Mouse (Mus musculus): ENCODE results near the gene Hadh. TPM values are rescaled to one million over a fixed set of nuclear protein-coding genes. Genes with fewer than 3 reads are reported as not detected.

Gene Hadh
- polyA plus RNA-seq, 1 experiment from 2014 or later, result 134 TPM

DNA sequence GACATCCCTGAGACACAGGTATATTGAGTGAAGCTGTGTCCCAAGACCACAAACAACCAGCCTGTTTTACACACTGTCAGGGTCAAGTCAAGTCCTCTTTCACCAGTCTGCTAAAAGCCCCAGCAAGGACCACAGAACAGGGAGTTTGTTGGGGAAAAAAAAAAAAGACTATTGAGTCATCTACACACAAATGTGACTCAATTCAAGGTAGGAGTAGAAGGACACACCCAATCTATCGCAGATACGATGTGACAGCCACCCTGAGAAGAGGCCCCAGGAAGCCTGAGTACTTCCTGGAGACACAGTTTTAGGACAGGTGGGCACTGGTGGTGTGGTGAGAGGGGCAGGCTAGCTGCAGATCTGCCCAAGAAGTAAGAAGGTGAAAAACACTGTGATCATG, 21.6 kb downstream of the Hadh start:
- WGBS, result 65% methylated on average over 2 of the region's 2 CpGs

DNA sequence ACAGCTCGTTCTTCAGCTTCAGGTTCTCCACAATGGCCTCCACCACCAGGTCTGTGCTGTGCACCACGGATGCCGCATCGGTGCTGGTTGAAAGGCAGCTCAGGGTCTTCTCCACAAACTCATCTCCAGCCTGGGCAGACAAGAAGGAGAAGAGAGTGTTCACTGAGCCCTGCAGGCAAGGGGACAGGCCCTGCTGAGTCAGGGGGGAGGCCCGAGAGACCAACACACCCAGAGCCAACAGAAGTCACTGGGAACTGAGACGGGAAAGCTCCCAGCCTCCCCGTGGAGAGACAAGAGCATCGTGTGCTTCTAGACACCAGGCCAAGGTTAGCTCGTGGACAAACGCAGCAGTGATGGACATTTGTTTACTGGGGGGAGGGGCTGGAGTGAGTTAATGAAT, 23.5 kb downstream of the Hadh start:
- WGBS, result 81% methylated on average over 10 of the region's 10 CpGs
- ATAC-seq (replicated peaks; ENCODE audit: low FRiP score), result no peak

More for the DNA sequence above, 21.6 kb downstream of the Hadh start:
- Histone ChIP-seq H3K4me2 (no peak overlapping the region), H3K27ac (ENCODE audit: low read depth, low read length) (no peak overlapping the region), H3K27me3 (replicated peaks; ENCODE audit: control insufficient read depth, insufficient read depth, low read length) (no peaks in the 10 kb centered on the region), H3K36me3 (ENCODE audit: control insufficient read depth, insufficient read depth, low read length) (peaks cover 7% of the 10 kb centered on the region; the same call in 1 of the 2 replicates), H3K9me3 (ENCODE audit: control insufficient read depth, low read length) (no peaks in the 10 kb centered on the region), H3K9ac (ENCODE audit: low read depth, low read length) (no peak overlapping the region), H3K4me3 (ENCODE audit: low read depth, low read length) (no peak overlapping the region), H3K4me1 (replicated peaks; ENCODE audit: control insufficient read depth, insufficient read depth, low read length) (no peaks in the 10 kb centered on the region)
- no peak for ATAC-seq (replicated peaks; ENCODE audit: low FRiP score)
- DNase-seq (ENCODE audit: low spot score), result no peak

DNA sequence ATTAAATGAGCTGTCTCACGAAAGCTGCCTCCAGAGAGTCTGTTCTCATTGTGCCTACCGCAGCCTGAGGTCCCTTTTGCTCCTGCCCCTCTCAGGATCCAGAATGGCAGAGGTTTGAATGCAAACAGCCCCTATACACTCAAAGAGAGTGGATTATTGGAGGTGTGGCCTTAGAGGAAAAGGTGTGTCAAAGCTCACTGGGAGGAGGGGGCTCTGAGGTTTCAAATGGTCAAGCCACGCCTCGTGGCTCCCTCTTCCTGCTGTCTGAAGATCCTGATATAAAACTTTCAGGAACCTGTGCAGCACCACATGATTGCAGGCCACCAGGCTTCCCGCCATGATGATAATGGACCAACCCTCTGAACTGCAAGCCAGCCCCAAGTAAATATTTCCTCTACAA, 24.1 kb downstream of the Hadh start:
- no peaks in the 10 kb centered on the region for H3K4me1 ChIP-seq (replicated peaks; ENCODE audit: control insufficient read depth, insufficient read depth, low read length)
- 78% methylated on average over 5 of the region's 5 CpGs for WGBS
- H3K9me3 ChIP-seq (ENCODE audit: control insufficient read depth, low read length), result no peaks in the 10 kb centered on the region
- H3K9ac ChIP-seq (ENCODE audit: low read depth, low read length), result no peak overlapping the region
- peaks cover 10% of the 10 kb centered on the region; the same call in 1 of the 2 replicates for H3K36me3 ChIP-seq (ENCODE audit: control insufficient read depth, insufficient read depth, low read length)
- ATAC-seq (replicated peaks; ENCODE audit: low FRiP score) (no peak), DNase-seq (ENCODE audit: low spot score) (no peak)
- H3K27me3 ChIP-seq (replicated peaks; ENCODE audit: control insufficient read depth, insufficient read depth, low read length), result no peaks in the 10 kb centered on the region
- no peak overlapping the region for H3K4me2 ChIP-seq
- H3K27ac ChIP-seq (ENCODE audit: low read depth, low read length), result no peak overlapping the region
- no peak overlapping the region for H3K4me3 ChIP-seq (ENCODE audit: low read depth, low read length)

More for the DNA sequence above, 23.5 kb downstream of the Hadh start:
- Histone ChIP-seq H3K27me3 (replicated peaks; ENCODE audit: control insufficient read depth, insufficient read depth, low read length) (no peaks in the 10 kb centered on the region), H3K9me3 (ENCODE audit: control insufficient read depth, low read length) (no peaks in the 10 kb centered on the region), H3K27ac (ENCODE audit: low read depth, low read length) (no peak overlapping the region), H3K36me3 (ENCODE audit: control insufficient read depth, insufficient read depth, low read length) (peaks cover 10% of the 10 kb centered on the region; the same call in 1 of the 2 replicates), H3K4me3 (ENCODE audit: low read depth, low read length) (no peak overlapping the region), H3K4me2 (no peak overlapping the region), H3K4me1 (replicated peaks; ENCODE audit: control insufficient read depth, insufficient read depth, low read length) (no peaks in the 10 kb centered on the region), H3K9ac (ENCODE audit: low read depth, low read length) (no peak overlapping the region)
- no peak for DNase-seq (ENCODE audit: low spot score)

- H3K36me3 ChIP-seq (ENCODE audit: control insufficient read depth, insufficient read depth, low read length), result peaks cover 10% of the 10 kb centered on the region; the same call in 1 of the 2 replicates
- no peak overlapping the region for H3K9ac ChIP-seq (ENCODE audit: low read depth, low read length)
- H3K4me2 ChIP-seq, result no peak overlapping the region
- H3K9me3 ChIP-seq (ENCODE audit: control insufficient read depth, low read length), result no peaks in the 10 kb centered on the region
- H3K4me1 ChIP-seq (replicated peaks; ENCODE audit: control insufficient read depth, insufficient read depth, low read length), result no peaks in the 10 kb centered on the region
- H3K4me3 ChIP-seq (ENCODE audit: low read depth, low read length), result no peak overlapping the region
- DNase-seq (ENCODE audit: low spot score), result no peak
- no peak overlapping the region for H3K27ac ChIP-seq (ENCODE audit: low read depth, low read length)
- ATAC-seq (replicated peaks; ENCODE audit: low FRiP score), result no peak
- H3K27me3 ChIP-seq (replicated peaks; ENCODE audit: control insufficient read depth, insufficient read depth, low read length), result no peaks in the 10 kb centered on the region
- WGBS, result 82% methylated on average over 6 of the region's 6 CpGs
Measured at GRCm38 (mm10) chr3:131247447-131247846, 24.5 kb downstream of the Hadh start.

DNA sequence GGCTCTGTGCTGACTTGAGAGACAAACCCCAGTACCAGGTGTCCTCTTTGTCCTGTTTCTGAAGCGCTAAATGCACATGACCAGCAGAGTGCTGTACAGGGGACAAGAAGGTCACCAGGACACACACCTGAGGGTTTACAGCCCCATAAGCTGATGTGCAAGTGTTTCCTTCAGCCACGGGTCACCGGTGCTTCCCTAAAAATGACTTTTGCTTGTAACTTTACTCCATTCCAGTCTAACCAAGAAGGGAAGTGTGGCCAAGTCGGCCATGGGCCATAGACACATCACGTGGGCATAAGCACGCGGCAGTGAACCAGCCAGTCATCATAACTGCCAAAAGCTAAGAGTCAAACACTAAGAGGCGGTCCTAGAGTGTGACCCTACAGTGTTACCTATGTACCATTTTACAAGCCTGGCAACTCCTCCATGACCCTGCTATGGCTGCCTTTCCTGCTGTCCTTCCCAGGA, 25.3 kb downstream of the Hadh start:
- 91% methylated on average over 8 of the region's 8 CpGs for WGBS
- Histone ChIP-seq H3K36me3 (ENCODE audit: control insufficient read depth, insufficient read depth, low read length) (peaks cover 10% of the 10 kb centered on the region; the same call in 1 of the 2 replicates), H3K4me3 (ENCODE audit: low read depth, low read length) (no peak overlapping the region), H3K9ac (ENCODE audit: low read depth, low read length) (no peak overlapping the region), H3K4me1 (replicated peaks; ENCODE audit: control insufficient read depth, insufficient read depth, low read length) (no peaks in the 10 kb centered on the region), H3K9me3 (ENCODE audit: control insufficient read depth, low read length) (no peaks in the 10 kb centered on the region), H3K27me3 (replicated peaks; ENCODE audit: control insufficient read depth, insufficient read depth, low read length) (no peaks in the 10 kb centered on the region), H3K27ac (ENCODE audit: low read depth, low read length) (no peak overlapping the region), H3K4me2 (no peak overlapping the region)
- ATAC-seq (replicated peaks; ENCODE audit: low FRiP score) (no peak), DNase-seq (ENCODE audit: low spot score) (no peak)

GRCm38 (mm10) chr3:131245766-131246578, 25.9 kb downstream of the Hadh start:
- Histone ChIP-seq H3K4me3 (ENCODE audit: low read depth, low read length) (no peak overlapping the region), H3K27me3 (replicated peaks; ENCODE audit: control insufficient read depth, insufficient read depth, low read length) (no peaks in the 10 kb centered on the region), H3K27ac (ENCODE audit: low read depth, low read length) (no peak overlapping the region), H3K4me2 (no peak overlapping the region), H3K36me3 (ENCODE audit: control insufficient read depth, insufficient read depth, low read length) (peaks cover 10% of the 10 kb centered on the region; the same call in 1 of the 2 replicates), H3K4me1 (replicated peaks; ENCODE audit: control insufficient read depth, insufficient read depth, low read length) (no peaks in the 10 kb centered on the region), H3K9ac (ENCODE audit: low read depth, low read length) (no peak overlapping the region), H3K9me3 (ENCODE audit: control insufficient read depth, low read length) (no peaks in the 10 kb centered on the region)
- WGBS, result 60% methylated on average over 11 of the region's 11 CpGs
- DNase-seq (ENCODE audit: low spot score), result no peak
- peak; percentile 54 for ATAC-seq (replicated peaks; ENCODE audit: low FRiP score)

DNA sequence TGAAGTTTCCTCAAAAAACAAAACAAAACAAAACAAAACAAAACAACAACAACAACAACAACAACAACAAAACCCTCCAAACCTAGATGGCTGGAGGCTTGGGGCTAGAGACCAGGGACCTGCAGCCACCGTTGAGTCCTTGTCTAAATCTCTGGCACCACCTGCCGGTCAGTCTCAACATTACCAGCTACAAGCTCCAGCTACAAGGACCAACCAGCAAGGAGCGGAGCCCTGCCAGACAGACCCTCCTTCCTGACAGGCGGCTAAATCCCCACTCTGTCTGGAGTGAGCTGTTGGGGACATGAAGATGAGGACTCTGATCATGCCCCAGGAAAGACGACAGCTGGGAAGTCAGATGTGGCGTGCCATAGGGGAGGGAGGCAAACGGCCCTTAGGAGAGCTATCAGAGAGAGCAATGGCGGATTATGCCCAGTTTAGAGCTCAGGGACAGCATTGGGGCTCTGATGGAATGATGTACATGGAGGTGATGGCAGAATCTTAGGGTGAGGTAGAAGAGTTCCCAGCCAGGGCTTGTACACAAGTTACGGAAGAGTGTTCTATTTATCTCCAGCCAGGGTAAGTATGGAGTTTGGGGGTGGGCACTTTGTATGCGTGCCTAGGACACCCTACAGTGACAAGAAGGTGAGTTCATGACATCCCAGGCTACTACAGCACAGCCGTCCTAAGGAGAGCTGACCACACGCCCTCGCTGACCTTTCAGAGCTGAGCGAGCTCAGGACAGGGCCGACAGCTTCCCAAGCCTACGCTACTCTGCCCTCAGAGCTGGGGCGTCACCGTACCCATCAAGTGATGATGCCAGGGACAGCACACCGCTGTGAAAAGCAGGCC, 33.9 kb downstream of the Hadh start:
- Histone ChIP-seq H3K4me2 (no peak overlapping the region), H3K9ac (ENCODE audit: low read depth, low read length) (no peak overlapping the region), H3K36me3 (ENCODE audit: control insufficient read depth, insufficient read depth, low read length) (0 out of 2 replicates have a peak, but pooled peaks cover 8% of the 10 kb centered on the region), H3K9me3 (ENCODE audit: control insufficient read depth, low read length) (no peaks in the 10 kb centered on the region), H3K4me3 (ENCODE audit: low read depth, low read length) (no peak overlapping the region), H3K27ac (ENCODE audit: low read depth, low read length) (no peak overlapping the region), H3K4me1 (replicated peaks; ENCODE audit: control insufficient read depth, insufficient read depth, low read length) (no peaks in the 10 kb centered on the region), H3K27me3 (replicated peaks; ENCODE audit: control insufficient read depth, insufficient read depth, low read length) (no peaks in the 10 kb centered on the region)
- DNase-seq (ENCODE audit: low spot score) (peak; percentile 63), ATAC-seq (replicated peaks; ENCODE audit: low FRiP score) (peak; percentile 64)
- WGBS, result 64% methylated on average over 19 of the region's 19 CpGs

- H3K9ac ChIP-seq (ENCODE audit: low read depth, low read length), result no peak overlapping the region
- ATAC-seq (replicated peaks; ENCODE audit: low FRiP score), result no peak
- WGBS, result 79% methylated on average over 6 of the region's 6 CpGs
Measured at GRCm38 (mm10) chr3:131237061-131237460, 34.8 kb downstream of the Hadh start.

More at GRCm38 (mm10) chr3:131237061-131237460, 34.8 kb downstream of the Hadh start:
- Histone ChIP-seq H3K4me3 (ENCODE audit: low read depth, low read length) (no peak overlapping the region), H3K27ac (ENCODE audit: low read depth, low read length) (no peak overlapping the region), H3K4me2 (no peak overlapping the region), H3K36me3 (ENCODE audit: control insufficient read depth, insufficient read depth, low read length) (0 out of 2 replicates have a peak, but pooled peaks cover 8% of the 10 kb centered on the region), H3K27me3 (replicated peaks; ENCODE audit: control insufficient read depth, insufficient read depth, low read length) (no peaks in the 10 kb centered on the region), H3K9me3 (ENCODE audit: control insufficient read depth, low read length) (no peaks in the 10 kb centered on the region), H3K4me1 (replicated peaks; ENCODE audit: control insufficient read depth, insufficient read depth, low read length) (no peaks in the 10 kb centered on the region)
- DNase-seq (ENCODE audit: low spot score), result no peak
